Mouse (Mus musculus) hindbrain, embryonic 14.5 days (tissue): ENCODE results near the gene Traf3ip3. TPM values are rescaled to one million over a fixed set of nuclear protein-coding genes. Genes with fewer than 3 reads are reported as not detected.

Experiments
- ATAC-seq: fragments of 200-750 bp; cut with Nextera tagmentation; 2 replicates; pipeline ENCODE4 v1.8.0; 2017; ENCODE audit warnings: moderate number of reproducible peaks, mild to moderate bottlenecking, moderate TSS enrichment, moderate library complexity; ENCODE audit not compliant: low FRiP score
- DNase-seq: peaks from one replicate; pipeline ENCODE4 v3.0.0-alpha.2; 2015; ENCODE audit warnings: low spot score
- H3K27ac ChIP-seq: fragments of 300-500 bp; sonication (generic); 2 replicates; pipeline ENCODE4 v1.5.1; 2014; ENCODE audit warnings: mild to moderate bottlenecking, moderate library complexity
- H3K27me3 ChIP-seq: fragments of 300-500 bp; sonication (generic); 2 replicates; pipeline ENCODE4 v1.6.1; 2014; ENCODE audit warnings: mild to moderate bottlenecking, low read length, mixed read lengths; ENCODE audit not compliant: control insufficient read depth, insufficient read depth
- H3K36me3 ChIP-seq: fragments of 300-500 bp; sonication (generic); replicated peaks from 2 replicates; pipeline ENCODE4 v1.6.1; 2014; ENCODE audit not compliant: control insufficient read depth, insufficient read depth
- H3K4me1 ChIP-seq: fragments of 300-500 bp; sonication (generic); replicated peaks from 2 replicates; pipeline ENCODE4 v1.6.1; 2014; ENCODE audit warnings: antibody characterized with exemption, low read length, mixed read lengths; ENCODE audit not compliant: control insufficient read depth, insufficient read depth
- H3K4me2 ChIP-seq: fragments of 300-500 bp; sonication (generic); replicated peaks from 2 replicates; pipeline ENCODE4 v1.6.1; 2014; ENCODE audit warnings: mild to moderate bottlenecking, moderate library complexity
- H3K4me3 ChIP-seq: fragments of 300-500 bp; sonication (generic); replicated peaks from 2 replicates; pipeline ENCODE4 v1.5.1; 2014; ENCODE audit warnings: mild to moderate bottlenecking, low read length
- H3K9ac ChIP-seq: fragments of 300-500 bp; sonication (generic); 2 replicates; pipeline ENCODE4 v1.6.1; 2014
- H3K9me3 ChIP-seq: fragments of 300-500 bp; sonication (generic); 2 replicates; pipeline ENCODE4 v1.6.1; 2016; ENCODE audit warnings: low read length; ENCODE audit not compliant: control insufficient read depth
- WGBS: fragments of 180-500 bp; shearing (Covaris S2); extraction: QIAGEN DNeasy Blood & Tissue Kit; methylation state at CpG from one replicate; pipeline ENCODE4 v1.1.7; 2014; 5-methylcytosine and 5-hydroxymethylcytosine counted together
- polyA plus RNA-seq: library from polyadenylated mRNA; unstranded; fragments of >200 nt; fragmentation: Nextera tagmentation; extraction: Ambion mirVana; gene quantifications from 2 replicates; pipeline ENCODE4 v1.2.1, GENCODE M21; 2014

The Traf3ip3 gene
- 2.1 TPM in 2 replicates for polyA plus RNA-seq

DNA sequence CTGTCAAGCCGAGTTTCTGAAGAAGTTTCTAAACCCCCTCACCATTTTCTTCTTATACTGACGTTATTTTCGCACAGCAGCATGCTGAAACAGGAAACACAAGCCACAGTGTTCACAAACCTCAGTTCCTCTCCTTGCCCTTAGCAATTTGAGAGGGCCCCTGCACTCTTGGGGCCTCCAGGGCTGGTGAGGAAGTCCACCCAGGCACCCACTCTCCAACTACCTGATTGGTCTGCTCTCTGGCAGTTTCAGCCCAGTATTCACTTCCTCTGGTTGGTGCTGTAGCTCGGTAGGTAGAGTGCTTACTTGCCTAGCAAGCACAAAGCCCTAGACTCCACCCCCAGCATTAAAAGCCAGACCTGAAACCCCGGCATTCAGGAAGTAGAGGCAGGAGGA is at the start of gene Traf3ip3:
Gene Traf3ip3, minus strand, starts transcription at position 321 of the 396 bp plus-strand sequence.
- Histone ChIP-seq H3K27me3 (no peaks in the 10 kb centered on the region), H3K36me3 (no peaks in the 10 kb centered on the region), H3K4me2 (no peak within 1 kb of the TSS), H3K9me3 (no peaks in the 10 kb centered on the region), H3K27ac (no peak within 1 kb of the TSS), H3K4me3 (no peak within 1 kb of the TSS), H3K4me1 (no peaks in the 10 kb centered on the region), H3K9ac (no peak within 1 kb of the TSS)
- WGBS: 75% methylated on average over 5 of the region's 5 CpGs
- DNase-seq: no peak
- ATAC-seq: no peak

GRCm38 (mm10) chr1:193250026-193250425 is 48.5 kb upstream of the Traf3ip3 start:
- Histone ChIP-seq H3K4me1 (no peaks in the 10 kb centered on the region), H3K27ac (no peak overlapping the region), H3K9ac (no peak overlapping the region), H3K4me2 (no peak overlapping the region), H3K36me3 (no peaks in the 10 kb centered on the region), H3K9me3 (no peaks in the 10 kb centered on the region), H3K4me3 (no peak overlapping the region), H3K27me3 (no peaks in the 10 kb centered on the region)
- DNase-seq (no peak), ATAC-seq (no peak)
- WGBS: 87% methylated on average over 2 of the region's 2 CpGs

DNA sequence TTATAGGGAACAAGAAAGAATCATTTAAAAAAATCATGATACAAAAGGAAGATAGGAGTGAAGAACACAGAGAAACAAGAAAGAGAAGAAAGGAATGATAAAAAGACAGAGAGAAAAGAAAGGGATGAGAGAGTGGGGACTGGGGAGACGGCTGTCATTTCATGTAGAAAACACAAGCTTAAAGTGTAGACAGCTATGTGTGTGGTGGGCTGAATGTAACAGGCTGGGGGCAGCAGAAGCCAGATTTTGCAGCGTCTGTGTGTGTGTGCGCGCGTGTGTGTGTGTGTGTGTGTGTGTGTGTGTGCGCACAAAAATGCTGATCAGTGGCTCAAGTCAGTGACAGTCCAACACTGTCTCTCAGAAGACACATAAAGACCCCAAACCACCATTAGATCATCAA is 42.7 kb upstream of the Traf3ip3 start:
- no peaks in the 10 kb centered on the region for H3K36me3 ChIP-seq
- no peak overlapping the region for H3K4me3 ChIP-seq
- no peak overlapping the region for H3K4me2 ChIP-seq
- no peak for ATAC-seq
- no peak for DNase-seq
- WGBS: 74% methylated on average over 6 of the region's 6 CpGs
- H3K27ac ChIP-seq: no peak overlapping the region
- H3K9me3 ChIP-seq: no peaks in the 10 kb centered on the region
- H3K4me1 ChIP-seq: no peaks in the 10 kb centered on the region
- no peaks in the 10 kb centered on the region for H3K27me3 ChIP-seq
- H3K9ac ChIP-seq: no peak overlapping the region

GRCm38 (mm10) chr1:193243571-193244193 is 42.2 kb upstream of the Traf3ip3 start:
- no peak for ATAC-seq
- WGBS: 46% methylated on average over 10 of the region's 10 CpGs
- H3K4me2 ChIP-seq: no peak overlapping the region

GRCm38 (mm10) chr1:193242863-193243262 is 41.4 kb upstream of the Traf3ip3 start:
- no peak overlapping the region for H3K4me3 ChIP-seq
- DNase-seq (no peak), ATAC-seq (no peak)
- H3K4me1 ChIP-seq: no peaks in the 10 kb centered on the region
- no peaks in the 10 kb centered on the region for H3K27me3 ChIP-seq
- no peak overlapping the region for H3K27ac ChIP-seq
- H3K4me2 ChIP-seq: no peak overlapping the region
- 65% methylated on average over 4 of the region's 4 CpGs for WGBS
- no peaks in the 10 kb centered on the region for H3K36me3 ChIP-seq
- H3K9me3 ChIP-seq: no peaks in the 10 kb centered on the region
- no peak overlapping the region for H3K9ac ChIP-seq

More at GRCm38 (mm10) chr1:193243571-193244193, 42.2 kb upstream of the Traf3ip3 start:
- H3K4me1 ChIP-seq: no peaks in the 10 kb centered on the region
- no peaks in the 10 kb centered on the region for H3K27me3 ChIP-seq
- no peak for DNase-seq
- no peak overlapping the region for H3K4me3 ChIP-seq
- no peaks in the 10 kb centered on the region for H3K36me3 ChIP-seq
- no peak overlapping the region for H3K9ac ChIP-seq
- H3K9me3 ChIP-seq: no peaks in the 10 kb centered on the region
- no peak overlapping the region for H3K27ac ChIP-seq

DNA sequence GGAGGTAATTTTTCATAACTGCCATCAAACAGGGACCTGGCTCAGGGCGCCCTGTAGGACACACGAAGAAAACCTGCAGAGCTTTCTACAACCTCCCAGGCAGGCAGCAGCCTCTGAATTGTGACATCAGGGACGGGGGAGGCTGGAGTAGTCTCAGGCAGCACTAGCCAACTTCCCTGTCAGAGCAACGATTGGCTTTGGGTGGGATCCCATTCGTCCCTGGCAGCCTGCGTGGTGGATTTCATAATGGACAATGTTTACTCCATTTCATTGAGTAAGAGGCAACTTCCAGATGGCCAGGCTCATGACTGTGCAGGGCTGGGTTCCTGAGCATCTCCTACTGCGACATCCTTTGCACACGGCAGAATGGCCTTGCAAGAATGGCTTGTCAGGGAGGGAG is 40.7 kb upstream of the Traf3ip3 start:
- DNase-seq: no peak
- H3K27ac ChIP-seq: no peak overlapping the region
- no peaks in the 10 kb centered on the region for H3K27me3 ChIP-seq
- no peaks in the 10 kb centered on the region for H3K9me3 ChIP-seq
- no peak for ATAC-seq
- H3K4me3 ChIP-seq: no peak overlapping the region
- no peak overlapping the region for H3K9ac ChIP-seq
- no peaks in the 10 kb centered on the region for H3K36me3 ChIP-seq
- no peaks in the 10 kb centered on the region for H3K4me1 ChIP-seq
- H3K4me2 ChIP-seq: no peak overlapping the region
- WGBS: 77% methylated on average over 8 of the region's 8 CpGs

GRCm38 (mm10) chr1:193241436-193241835 is 39.9 kb upstream of the Traf3ip3 start:
- H3K27ac ChIP-seq: no peak overlapping the region
- 86% methylated on average over 4 of the region's 4 CpGs for whole genome bisulfite sequencing
- ATAC-seq (no peak), DNase-seq (no peak)
- no peaks in the 10 kb centered on the region for H3K36me3 ChIP-seq
- no peaks in the 10 kb centered on the region for H3K4me1 ChIP-seq
- H3K9me3 ChIP-seq: no peaks in the 10 kb centered on the region
- H3K9ac ChIP-seq: no peak overlapping the region
- no peak overlapping the region for H3K4me3 ChIP-seq
- no peaks in the 10 kb centered on the region for H3K27me3 ChIP-seq
- no peak overlapping the region for H3K4me2 ChIP-seq

DNA sequence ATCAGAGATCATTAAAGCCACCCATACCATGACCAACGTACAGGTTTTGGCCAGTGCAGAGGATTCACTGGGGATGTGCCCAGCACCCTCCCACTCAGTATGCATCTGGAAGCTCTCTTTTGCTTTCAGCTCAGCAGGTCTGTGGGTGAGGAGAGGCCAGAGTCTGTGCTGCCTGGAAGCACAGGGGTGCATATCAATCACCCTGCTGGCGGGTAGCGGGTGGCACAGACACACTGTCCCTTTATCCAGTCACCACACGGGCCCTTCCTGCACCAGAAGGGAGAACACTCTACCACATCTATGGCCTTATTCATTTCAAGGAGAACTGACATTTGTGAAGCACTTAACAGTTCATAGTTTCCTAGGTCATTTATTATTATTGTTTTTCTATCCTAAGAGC is 36.9 kb upstream of the Traf3ip3 start:
- Histone ChIP-seq H3K27ac (no peak overlapping the region), H3K9me3 (no peaks in the 10 kb centered on the region), H3K9ac (no peak overlapping the region), H3K36me3 (no peaks in the 10 kb centered on the region), H3K4me3 (no peak overlapping the region), H3K27me3 (no peaks in the 10 kb centered on the region), H3K4me2 (no peak overlapping the region), H3K4me1 (no peaks in the 10 kb centered on the region)
- WGBS: 26% methylated on average over 4 of the region's 4 CpGs
- no peak for ATAC-seq
- no peak for DNase-seq

DNA sequence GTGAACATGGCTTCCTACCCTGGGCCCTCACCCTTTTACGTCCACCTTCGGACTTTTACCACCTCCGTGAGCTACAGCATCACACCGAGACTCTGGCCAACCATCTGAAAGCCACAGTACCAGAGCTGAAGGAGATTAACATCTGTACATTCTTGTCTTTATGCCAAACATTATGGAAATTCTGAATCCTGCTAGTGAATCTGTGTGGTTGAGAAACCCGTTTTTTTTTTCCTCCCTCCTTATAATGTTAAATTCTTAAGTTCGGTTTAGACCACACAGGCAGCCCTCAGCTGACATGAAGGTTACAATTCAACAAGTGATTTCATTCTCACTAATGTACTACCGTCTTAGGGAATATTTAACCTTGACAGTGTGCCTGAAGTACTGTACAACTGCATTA is 33.4 kb upstream of the Traf3ip3 start:
- Histone ChIP-seq H3K36me3 (no peaks in the 10 kb centered on the region), H3K4me1 (no peaks in the 10 kb centered on the region), H3K27ac (no peak overlapping the region), H3K4me2 (no peak overlapping the region), H3K9me3 (no peaks in the 10 kb centered on the region), H3K27me3 (no peaks in the 10 kb centered on the region), H3K9ac (no peak overlapping the region), H3K4me3 (no peak overlapping the region)
- 90% methylated on average over 7 of the region's 7 CpGs for WGBS
- ATAC-seq: no peak
- DNase-seq: no peak

DNA sequence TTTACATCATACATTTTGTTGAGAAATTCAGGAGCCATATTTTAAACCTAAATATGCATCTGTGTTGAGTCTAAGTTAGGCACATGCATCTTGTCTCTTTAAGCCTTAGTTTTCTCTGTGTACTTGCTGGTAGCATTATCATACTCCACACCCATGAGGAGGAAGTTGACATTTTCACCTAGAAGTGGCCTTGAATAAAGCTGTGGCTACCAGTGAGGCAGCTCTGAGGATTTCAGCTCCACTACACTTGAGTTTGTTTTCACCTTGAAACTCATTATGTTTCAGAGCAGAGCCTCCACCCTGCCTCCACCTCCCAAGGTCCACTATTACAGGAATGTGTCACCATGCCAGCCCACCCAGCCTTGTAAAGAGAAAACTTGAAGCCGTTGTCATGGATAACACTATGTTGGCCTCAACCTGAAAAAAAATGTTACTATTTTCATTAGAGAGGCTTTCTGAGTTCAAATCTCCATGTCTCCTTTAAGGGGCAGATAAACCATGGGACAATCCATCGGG is 32.7 kb upstream of the Traf3ip3 start:
- no peaks in the 10 kb centered on the region for H3K9me3 ChIP-seq
- no peak overlapping the region for H3K27ac ChIP-seq
- H3K36me3 ChIP-seq: no peaks in the 10 kb centered on the region
- ATAC-seq (no peak), DNase-seq (no peak)
- H3K4me2 ChIP-seq: no peak overlapping the region
- H3K4me1 ChIP-seq: no peaks in the 10 kb centered on the region
- WGBS: 96% methylated on average over 2 of the region's 2 CpGs
- H3K4me3 ChIP-seq: no peak overlapping the region
- H3K27me3 ChIP-seq: no peaks in the 10 kb centered on the region
- no peak overlapping the region for H3K9ac ChIP-seq
